Mouse (Mus musculus) embryo, embryonic 10 days (tissue): ENCODE data around the gene Fhit.

Experiments
- DNase-seq: peaks from one replicate; pipeline ENCODE4 v3.0.0-alpha.2; 2015; ENCODE audit warnings: low spot score

Gene Fhit

GRCm38 (mm10) chr14:10514026-10514425, 647.8 kb downstream of the Fhit start:
- DNase-seq = no peak

- no peak for DNase-seq
Observed at GRCm38 (mm10) chr14:10509252-10509651, 652.6 kb downstream of the Fhit start.

GRCm38 (mm10) chr14:10507560-10507959, 654.3 kb downstream of the Fhit start:
- peak; percentile 43 for DNase-seq

GRCm38 (mm10) chr14:10485798-10486197, 676.0 kb downstream of the Fhit start:
- no peak for DNase-seq

- no peak for DNase-seq
Observed at GRCm38 (mm10) chr14:10482851-10483613, 678.8 kb downstream of the Fhit start.

GRCm38 (mm10) chr14:10481370-10481769, 680.5 kb downstream of the Fhit start:
- DNase-seq = no peak

- no peak for DNase-seq
Observed at GRCm38 (mm10) chr14:10480681-10481080, 681.2 kb downstream of the Fhit start.

GRCm38 (mm10) chr14:10453001-10453861, 708.6 kb downstream of the Fhit start:
- peak; percentile 68 for DNase-seq

GRCm38 (mm10) chr14:10452234-10452633, 709.6 kb downstream of the Fhit start:
- DNase-seq = no peak

- DNase-seq = no peak
Observed at GRCm38 (mm10) chr14:10445360-10445759, 716.5 kb downstream of the Fhit start.

GRCm38 (mm10) chr14:10439007-10439749, 722.7 kb downstream of the Fhit start:
- DNase-seq = no peak

- DNase-seq = no peak
Observed at GRCm38 (mm10) chr14:10436193-10436592, 725.6 kb downstream of the Fhit start.

GRCm38 (mm10) chr14:10432502-10432901, 729.3 kb downstream of the Fhit start:
- DNase-seq = no peak

GRCm38 (mm10) chr14:10430396-10431000, 731.3 kb downstream of the Fhit start:
- no peak for DNase-seq

- DNase-seq = peak; percentile 47
Observed at GRCm38 (mm10) chr14:10423499-10423898, 738.3 kb downstream of the Fhit start.

- no peak for DNase-seq
Observed at GRCm38 (mm10) chr14:10422261-10422660, 739.6 kb downstream of the Fhit start.

- no peak for DNase-seq
Observed at GRCm38 (mm10) chr14:10415068-10415467, 746.8 kb downstream of the Fhit start.

- DNase-seq = no peak
Observed at GRCm38 (mm10) chr14:10409306-10409962, 752.4 kb downstream of the Fhit start.

GRCm38 (mm10) chr14:10405346-10405745, 756.5 kb downstream of the Fhit start:
- DNase-seq = no peak

- no peak for DNase-seq
Observed at GRCm38 (mm10) chr14:10367783-10368680, 793.8 kb downstream of the Fhit start.
